Mouse (Mus musculus) ES-E14 (cell line): ENCODE data around the gene Ptpre.

Experiments used
- HCFC1 ChIP-seq: IDR thresholded peaks from 2 replicates; pipeline ENCODE4 v1.6.1; 2012; ENCODE audit warnings: low read length, inconsistent platforms, borderline replicate concordance; ENCODE audit not compliant: insufficient read depth
- MAFK ChIP-seq: IDR thresholded peaks from 2 replicates; pipeline ENCODE4 v1.6.1; 2014; ENCODE audit warnings: mild to moderate bottlenecking, low read depth, low read length, inconsistent platforms; ENCODE audit not compliant: insufficient read depth
- ZC3H11A ChIP-seq: IDR thresholded peaks from 2 replicates; pipeline ENCODE4 v1.6.1; 2012; ENCODE audit warnings: low read depth, mild to moderate bottlenecking, inconsistent platforms, low read length, borderline replicate concordance
- ZNF384 ChIP-seq: IDR thresholded peaks from 2 replicates; pipeline ENCODE4 v1.6.1; 2012; ENCODE audit warnings: low read depth, low read length, inconsistent platforms

DNA sequence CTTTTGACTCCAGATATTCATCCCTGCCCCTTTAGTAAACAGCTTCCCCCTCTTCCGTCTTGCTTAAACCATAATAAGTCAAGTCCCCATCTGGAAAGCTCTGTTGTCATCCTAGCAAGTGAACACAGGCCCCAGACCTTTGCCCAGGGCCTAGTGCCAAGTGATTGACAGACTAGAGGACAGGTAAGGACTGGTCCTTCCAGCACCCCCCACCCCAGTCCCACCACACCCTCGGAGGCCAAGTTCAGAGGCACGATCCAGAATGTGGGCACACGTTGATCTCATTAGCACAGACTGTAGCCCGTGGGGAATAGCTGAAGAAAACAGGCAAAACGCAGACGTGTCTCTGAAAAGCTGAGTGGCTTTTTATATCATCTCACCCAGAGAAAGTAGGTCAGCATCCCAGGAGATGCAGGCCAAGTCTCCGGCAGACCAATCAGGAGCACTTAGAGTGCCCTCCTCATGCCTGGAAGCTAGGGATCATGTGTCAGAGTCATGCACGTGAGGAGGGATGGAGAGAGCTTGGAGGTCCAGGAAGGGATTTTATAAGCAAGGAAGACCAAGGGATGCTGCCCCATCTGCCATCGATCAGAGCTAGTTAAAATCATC is 34.8 kb downstream of the Ptpre start:
- TF ChIP-seq ZC3H11A: no peak
- TF ChIP-seq HCFC1: no peak
- no peak for TF ChIP-seq ZNF384
- TF ChIP-seq MAFK: no peak
